Mouse (Mus musculus) midbrain, postnatal 0 days (tissue): ENCODE results near the gene Poc5. TPM values are rescaled to one million over a fixed set of nuclear protein-coding genes. Genes with fewer than 3 reads are reported as not detected.

ENCODE experiments used
- ATAC-seq: fragments of 200-750 bp; cut with Nextera tagmentation; 2 replicates; pipeline ENCODE4 v1.8.0; 2017; ENCODE audit warnings: moderate number of reproducible peaks, mild to moderate bottlenecking, moderate TSS enrichment, moderate library complexity; ENCODE audit not compliant: low FRiP score
- DNase-seq: peaks from one replicate; pipeline ENCODE4 v3.0.0-alpha.2; 2015; ENCODE audit warnings: low spot score
- H3K27ac ChIP-seq: fragments of 300-500 bp; sonication (generic); 2 replicates; pipeline ENCODE4 v1.5.1; 2014; ENCODE audit warnings: low read depth, mild to moderate bottlenecking, low read length, mixed read lengths
- H3K27me3 ChIP-seq: fragments of 300-500 bp; sonication (generic); 2 replicates; pipeline ENCODE4 v1.6.1; 2014; ENCODE audit warnings: low read length, control low read depth, mixed read lengths; ENCODE audit not compliant: insufficient read depth
- H3K36me3 ChIP-seq: fragments of 300-500 bp; sonication (generic); 2 replicates; pipeline ENCODE4 v1.6.1; 2014; ENCODE audit warnings: low read length, control low read depth, mixed read lengths; ENCODE audit not compliant: insufficient read depth
- H3K4me1 ChIP-seq: fragments of 300-500 bp; sonication (generic); 2 replicates; pipeline ENCODE4 v1.6.1; 2014; ENCODE audit warnings: mild to moderate bottlenecking, control low read depth, antibody characterized with exemption, low read length, mixed read lengths; ENCODE audit not compliant: insufficient read depth
- H3K4me2 ChIP-seq: fragments of 300-500 bp; sonication (generic); 2 replicates; pipeline ENCODE4 v1.6.1; 2014; ENCODE audit warnings: low read depth, mild to moderate bottlenecking, low read length, mixed read lengths; ENCODE audit not compliant: poor library complexity, severe bottlenecking
- H3K4me3 ChIP-seq: fragments of 300-500 bp; sonication (generic); 2 replicates; pipeline ENCODE4 v1.5.1; 2014; ENCODE audit warnings: low read depth, mild to moderate bottlenecking, low read length, moderate library complexity
- H3K9ac ChIP-seq: fragments of 300-500 bp; sonication (generic); replicated peaks from 2 replicates; pipeline ENCODE4 v1.6.1; 2014; ENCODE audit warnings: mild to moderate bottlenecking, low read length, moderate library complexity, mixed read lengths; ENCODE audit not compliant: poor library complexity, severe bottlenecking
- H3K9me3 ChIP-seq: fragments of 300-500 bp; sonication (generic); 2 replicates; pipeline ENCODE4 v1.6.1; 2016; ENCODE audit warnings: low read length, control low read depth
- CTCF ChIP-seq: IDR thresholded peaks from 2 replicates; pipeline ENCODE4 v1.5.1; 2016; ENCODE audit warnings: antibody characterized with exemption, mild to moderate bottlenecking
- WGBS: fragments of 180-500 bp; shearing (Covaris S2); extraction: QIAGEN DNeasy Blood & Tissue Kit; methylation state at CpG from one replicate; pipeline ENCODE4 v1.1.7; 2014; 5-methylcytosine and 5-hydroxymethylcytosine counted together
- microRNA-seq: library from miRNA; unstranded; fragments of <30 nt; microRNA quantifications from one replicate; pipeline ENCODE4, GENCODE M21; 2016; ENCODE audit warnings: borderline number of aligned reads
- polyA plus RNA-seq: library from polyadenylated mRNA; unstranded; fragments of >200 nt; fragmentation: Nextera tagmentation; extraction: Ambion mirVana; gene quantifications from 2 replicates; pipeline ENCODE4 v1.2.1, GENCODE M21; 2015
- total RNA-seq: library from RNA; depleted of rRNA; stranded (reverse); fragments of >200 nt; gene quantifications from 2 replicates; pipeline ENCODE4 v1.2.3, GENCODE M21; 2014; rRNA removed

Poc5 gene
- total and polyA plus RNA-seq, 2 experiments from 2014 or later, result 16.3 to 24.0 TPM

DNA sequence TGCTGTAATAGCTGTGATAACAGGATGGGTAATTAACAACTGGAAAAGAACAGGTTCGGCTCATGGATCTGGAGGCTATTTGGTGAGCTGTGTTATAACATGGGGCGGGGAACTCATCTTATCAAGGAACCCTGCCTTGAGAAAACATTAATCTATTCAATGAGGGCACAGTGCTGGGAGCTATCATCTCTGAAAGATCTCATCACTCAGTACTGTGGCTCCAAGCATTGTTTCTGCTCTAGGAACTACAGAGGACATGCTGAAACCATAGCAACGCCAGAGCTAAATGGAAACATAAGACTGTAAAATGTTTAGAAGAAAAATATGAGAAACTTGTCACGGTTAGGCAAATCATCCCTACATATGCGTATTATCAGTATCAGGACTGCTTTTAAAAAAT lies 69.9 kb downstream of the Poc5 start:
- Histone ChIP-seq H3K27me3 (no peaks in the 10 kb centered on the region), H3K4me2 (no peak overlapping the region), H3K27ac (no peak overlapping the region), H3K4me1 (no peaks in the 10 kb centered on the region), H3K36me3 (no peaks in the 10 kb centered on the region), H3K9me3 (no peaks in the 10 kb centered on the region), H3K9ac (no peak overlapping the region), H3K4me3 (no peak overlapping the region)
- WGBS, result 63% methylated on average over 5 of the region's 5 CpGs
- no peak for TF ChIP-seq CTCF
- peak; percentile 48 for DNase-seq
- 0 out of 2 replicates have a peak, but pooled peaks have one; percentile 56 for ATAC-seq

DNA sequence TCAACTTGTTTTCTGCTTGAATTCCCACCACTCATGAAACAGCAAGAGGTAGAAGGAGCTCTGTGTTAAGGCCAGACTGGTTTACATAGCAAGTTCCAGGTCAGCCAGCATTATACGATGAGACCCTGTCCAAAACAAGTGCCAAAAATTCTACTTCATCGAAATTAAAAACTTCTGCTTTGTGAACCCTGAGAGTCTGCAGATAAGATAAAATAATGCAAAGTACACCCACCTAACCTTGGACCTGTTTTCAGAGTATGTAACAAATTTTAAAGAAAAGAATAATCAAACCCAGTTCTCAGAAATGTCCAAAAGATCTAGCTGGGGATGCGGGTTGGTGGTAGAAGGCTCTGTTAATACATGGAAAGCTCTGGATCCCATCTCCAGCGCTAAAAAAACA lies 70.5 kb downstream of the Poc5 start:
- 83% methylated on average over 4 of the region's 4 CpGs for WGBS
- no peak overlapping the region for H3K4me3 ChIP-seq

DNA sequence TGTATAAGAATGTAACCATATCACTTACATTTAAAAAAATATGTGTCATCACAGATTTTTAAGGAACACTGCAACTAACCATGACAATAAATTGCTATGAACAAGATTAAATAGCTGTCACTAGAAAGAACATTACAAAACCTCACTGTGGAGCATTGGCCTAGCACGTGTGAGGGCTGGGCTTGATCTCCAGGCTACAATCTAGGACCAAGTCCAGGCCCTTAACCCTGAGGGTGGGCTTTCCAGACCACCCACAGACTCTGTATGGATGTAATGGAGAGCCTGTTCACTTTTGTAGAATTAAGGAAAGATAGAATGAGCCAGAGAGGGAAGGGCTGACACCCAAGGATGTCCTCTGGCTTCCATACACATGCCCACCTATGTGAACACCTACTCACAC lies 74.5 kb downstream of the Poc5 start:
- no peaks in the 10 kb centered on the region for H3K27me3 ChIP-seq
- WGBS, result 56% methylated on average over 1 of the region's 1 CpGs
- DNase-seq (no peak), ATAC-seq (no peak)
- no peaks in the 10 kb centered on the region for H3K4me1 ChIP-seq
- H3K9ac ChIP-seq, result no peak overlapping the region
- H3K36me3 ChIP-seq, result no peaks in the 10 kb centered on the region
- H3K9me3 ChIP-seq, result no peaks in the 10 kb centered on the region
- TF ChIP-seq CTCF, result no peak
- no peak overlapping the region for H3K4me3 ChIP-seq
- no peak overlapping the region for H3K27ac ChIP-seq
- H3K4me2 ChIP-seq, result no peak overlapping the region

More for the DNA sequence above, 70.5 kb downstream of the Poc5 start:
- Histone ChIP-seq H3K4me1 (no peaks in the 10 kb centered on the region), H3K9me3 (no peaks in the 10 kb centered on the region), H3K36me3 (no peaks in the 10 kb centered on the region), H3K9ac (no peak overlapping the region), H3K4me2 (no peak overlapping the region), H3K27ac (no peak overlapping the region), H3K27me3 (no peaks in the 10 kb centered on the region)
- no peak for TF ChIP-seq CTCF
- ATAC-seq (no peak), DNase-seq (no peak)

DNA sequence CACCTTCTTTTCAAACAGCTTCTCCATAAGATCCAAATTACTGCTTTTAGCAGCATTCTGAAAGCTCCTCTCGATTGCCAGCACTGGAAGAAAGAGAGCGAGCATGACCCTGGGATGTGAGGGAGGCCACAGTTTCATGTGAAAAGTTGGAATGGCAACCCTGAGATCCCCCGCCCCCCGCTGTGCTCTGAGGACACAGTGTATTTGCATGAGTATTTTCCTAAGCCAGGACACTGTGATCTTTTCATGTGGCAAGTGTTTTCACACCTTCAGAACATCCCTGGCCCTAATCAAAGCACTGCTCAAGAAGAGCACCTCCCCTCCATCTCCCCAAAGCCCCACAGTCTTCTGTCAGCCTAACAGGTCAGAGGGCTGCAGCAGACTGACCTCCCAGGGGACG lies 77.2 kb downstream of the Poc5 start:
- H3K27ac ChIP-seq, result no peak overlapping the region
- no peak for TF ChIP-seq CTCF
- H3K36me3 ChIP-seq, result no peaks in the 10 kb centered on the region
- no peaks in the 10 kb centered on the region for H3K27me3 ChIP-seq
- ATAC-seq, result no peak
- H3K9ac ChIP-seq, result no peak overlapping the region
- no peaks in the 10 kb centered on the region for H3K4me1 ChIP-seq
- DNase-seq, result no peak
- no peak overlapping the region for H3K4me2 ChIP-seq
- H3K9me3 ChIP-seq, result no peaks in the 10 kb centered on the region
- H3K4me3 ChIP-seq, result no peak overlapping the region
- WGBS, result 54% methylated on average over 5 of the region's 5 CpGs

Small RNA genes lying within 50 kb of the gene (microRNA-seq; reads per million reads assigned to microRNA genes)
- gene Gm25213, result not detected

Other genes with a start within 250 kb of the Poc5 start
- gene Ankdd1b, start 82.9 kb downstream of the Poc5 start, total RNA-seq, result 0.22 TPM in 1 of 2 replicates, not detected in the other
- not detected in 2 replicates for gene Ankdd1b, start 82.9 kb downstream of the Poc5 start, polyA plus RNA-seq
- not detected in 2 replicates for gene Gm17622, start 102.4 kb downstream of the Poc5 start, total RNA-seq
- not detected in 2 replicates for gene Gm17622, start 102.4 kb downstream of the Poc5 start, polyA plus RNA-seq
- gene Polk, start 154.3 kb downstream of the Poc5 start, total RNA-seq, result 6.2 and 8.2 TPM in 2 replicates
- 4.7 and 5.3 TPM in 2 replicates for gene Polk, start 154.3 kb downstream of the Poc5 start, polyA plus RNA-seq
- gene Col4a3bp, start 154.3 kb downstream of the Poc5 start, total RNA-seq, result 43.4 and 49.1 TPM in 2 replicates
- gene Col4a3bp, start 154.3 kb downstream of the Poc5 start, polyA plus RNA-seq, result 6.3 and 9.6 TPM in 2 replicates